Mouse (Mus musculus): ENCODE data around the gene Smim24.
A peak's percentile ranks its signal among the peaks of the same experiment; 100 is the strongest.

The Smim24 gene

GRCm38 (mm10) chr10:81392781-81393185 lies at the start of gene Smim24:
Smim24 (plus strand) TSS chr10:81393051.
- no peak for DNase-seq (ENCODE audit: low read depth)

- no peak for DNase-seq (ENCODE audit: low read depth)
These were observed 48.3 kb upstream of the Smim24 start for GRCm38 (mm10) chr10:81344421-81345161.

DNA sequence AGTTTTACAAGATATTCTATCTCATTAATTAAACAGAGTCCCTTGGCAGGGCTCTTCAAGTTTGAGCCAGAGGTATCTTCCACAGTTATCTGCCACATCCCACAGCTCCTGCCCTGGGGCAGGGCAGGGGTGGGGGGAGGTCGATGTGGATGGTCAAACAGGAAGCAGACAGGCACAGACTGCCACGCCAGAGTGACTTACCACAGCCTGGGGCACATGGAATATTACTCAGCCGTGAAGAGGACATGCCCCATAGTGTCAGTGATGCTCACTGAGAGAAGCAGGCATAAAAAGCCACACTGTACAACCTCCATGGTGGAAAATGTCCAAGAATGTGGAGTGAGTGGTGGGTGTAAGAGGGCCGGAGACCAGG lies 47.7 kb upstream of the Smim24 start:
- DNase-seq (ENCODE audit: low read depth) = no peak

DNA sequence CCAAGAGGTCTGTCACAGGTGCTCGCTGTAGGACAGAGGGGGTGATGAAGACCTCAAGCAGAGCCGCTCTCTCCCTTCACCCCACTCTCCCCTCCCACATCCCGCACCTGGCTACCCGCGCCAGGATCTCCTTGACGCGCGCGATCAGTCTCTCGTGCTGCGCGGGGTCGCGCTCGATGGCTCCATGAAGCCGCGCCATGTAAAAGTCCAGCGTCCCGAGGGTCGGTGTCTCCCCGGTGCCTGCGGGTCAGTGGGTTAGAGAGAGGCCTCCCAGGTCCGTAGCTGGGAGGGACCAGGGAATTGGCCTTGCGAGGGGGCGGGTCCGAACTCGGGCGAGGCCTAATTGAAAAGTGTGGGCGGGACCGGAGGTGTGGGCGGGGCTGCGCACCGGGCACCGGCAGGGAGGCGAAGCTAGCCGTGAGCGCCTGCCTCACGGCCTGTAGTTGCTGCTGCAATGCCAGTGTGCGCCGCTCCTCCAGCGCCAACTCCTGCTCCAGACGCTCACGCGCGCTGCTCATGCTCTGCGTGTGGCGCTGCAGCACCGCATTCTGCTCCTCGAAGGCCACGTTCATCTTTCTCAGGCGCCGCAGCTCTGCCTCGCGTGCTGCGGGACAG lies 46.3 kb upstream of the Smim24 start:
- no peak for DNase-seq (ENCODE audit: low read depth)

GRCm38 (mm10) chr10:81349146-81349545 lies 43.7 kb upstream of the Smim24 start:
- no peak for DNase-seq (ENCODE audit: low read depth)

- DNase-seq (ENCODE audit: low read depth) = no peak
These were observed 42.9 kb upstream of the Smim24 start for GRCm38 (mm10) chr10:81349961-81350350.

- peak; percentile 98 for DNase-seq (ENCODE audit: low read depth)
These were observed 42.3 kb upstream of the Smim24 start, which contains the start of gene Hmg20b for GRCm38 (mm10) chr10:81350351-81351063. Hmg20b (minus strand) TSS chr10:81350480.

DNA sequence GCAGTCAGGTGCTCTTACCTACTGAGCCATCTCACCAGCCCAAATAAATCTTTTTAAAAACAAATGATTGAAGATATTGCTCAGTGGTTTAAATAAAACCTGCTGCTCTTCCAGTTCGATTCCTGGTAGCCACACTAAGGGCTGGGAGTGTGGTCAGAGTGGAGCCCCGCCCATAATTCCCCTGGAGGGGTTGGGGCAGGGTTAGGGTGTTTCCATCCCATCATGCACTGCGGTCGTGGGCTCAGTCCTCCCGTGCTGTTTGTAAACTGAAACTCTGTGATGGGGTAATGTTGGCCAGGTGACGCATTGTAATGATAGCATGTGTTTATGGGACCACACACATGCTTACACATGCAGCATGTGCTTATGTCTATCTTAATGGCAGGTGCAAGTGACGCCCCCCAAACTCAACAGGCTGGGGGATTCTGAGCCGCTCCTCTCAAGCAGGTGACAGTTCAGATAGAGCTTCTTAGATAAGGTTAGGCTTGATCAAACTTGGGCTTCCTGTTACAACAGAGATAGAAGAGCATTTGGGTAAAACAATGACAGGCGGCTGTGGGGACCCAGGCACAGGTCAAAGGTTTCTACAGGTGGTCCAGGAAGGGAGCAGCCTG lies 41.1 kb upstream of the Smim24 start:
- no peak for DNase-seq (ENCODE audit: low read depth)

- no peak for DNase-seq (ENCODE audit: low read depth)
These were observed 37.9 kb upstream of the Smim24 start for GRCm38 (mm10) chr10:81354738-81355477.

DNA sequence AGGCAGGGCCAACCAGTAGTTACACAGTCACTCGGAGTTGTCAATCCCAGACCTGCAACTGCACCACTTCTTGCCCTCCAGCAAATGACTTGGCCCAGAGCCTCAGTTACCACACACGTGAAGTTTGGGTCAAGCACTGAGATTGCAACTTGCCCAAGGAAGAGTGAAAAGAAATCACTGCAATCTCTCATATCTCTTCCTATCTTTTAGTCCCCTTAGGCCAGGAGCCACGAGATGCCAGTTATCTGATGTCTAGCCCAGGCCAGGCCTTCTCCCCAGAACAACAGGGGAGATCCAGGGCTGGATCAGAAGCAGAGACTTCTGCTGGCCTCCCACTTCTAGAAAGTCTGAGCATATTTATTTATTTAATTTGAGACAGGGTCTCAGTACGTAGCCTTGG lies 37.3 kb upstream of the Smim24 start:
- DNase-seq (ENCODE audit: low read depth) = no peak

- no peak for DNase-seq (ENCODE audit: low read depth)
These were observed 36.4 kb upstream of the Smim24 start for GRCm38 (mm10) chr10:81356352-81356990.

DNA sequence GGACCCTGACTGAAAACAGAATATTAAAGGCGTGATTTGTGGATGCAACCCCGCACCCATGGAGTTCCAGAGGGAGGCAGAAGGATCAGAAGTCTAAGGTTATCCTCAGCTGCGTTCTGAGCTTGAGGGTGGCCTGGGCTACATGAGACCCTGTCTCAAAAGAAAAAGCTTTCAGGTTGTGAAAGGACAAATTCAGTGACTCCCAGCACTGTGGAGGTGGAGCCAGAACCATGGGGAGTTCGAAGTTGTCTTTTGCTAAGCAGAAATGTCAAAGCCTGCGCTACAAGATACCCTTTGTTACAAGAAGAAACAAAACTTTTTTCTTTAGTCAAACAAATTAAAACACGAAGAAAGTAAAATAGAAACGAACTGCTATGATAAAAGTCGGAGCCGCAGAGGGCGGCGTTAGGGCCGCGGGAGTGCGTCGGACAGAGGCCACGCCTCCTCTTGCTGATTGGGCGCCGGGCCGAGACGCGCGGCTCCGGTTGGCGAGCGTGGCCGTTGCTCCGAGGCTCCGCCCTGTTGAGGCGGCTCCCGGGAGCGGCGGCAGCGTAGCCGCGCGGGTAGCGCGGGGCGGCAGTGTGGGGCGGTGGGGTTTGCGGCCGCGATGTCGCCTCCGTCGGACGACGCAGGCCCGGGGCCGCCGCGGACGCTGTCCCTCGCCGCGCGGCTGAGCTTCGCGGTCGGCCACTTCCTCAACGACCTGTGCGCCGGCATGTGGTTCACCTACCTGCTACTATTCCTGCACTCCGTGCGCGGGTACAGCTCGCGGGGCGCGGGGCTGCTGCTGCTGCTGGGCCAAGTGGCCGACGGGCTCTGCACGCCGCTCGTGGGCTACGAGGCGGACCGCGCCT lies 35.6 kb upstream of the Smim24 start, which contains the start of gene Mfsd12:
Gene Mfsd12, plus strand, starts transcription at position 501 of the 854 bp plus-strand sequence.
- peak; percentile 51 for DNase-seq (ENCODE audit: low read depth)

DNA sequence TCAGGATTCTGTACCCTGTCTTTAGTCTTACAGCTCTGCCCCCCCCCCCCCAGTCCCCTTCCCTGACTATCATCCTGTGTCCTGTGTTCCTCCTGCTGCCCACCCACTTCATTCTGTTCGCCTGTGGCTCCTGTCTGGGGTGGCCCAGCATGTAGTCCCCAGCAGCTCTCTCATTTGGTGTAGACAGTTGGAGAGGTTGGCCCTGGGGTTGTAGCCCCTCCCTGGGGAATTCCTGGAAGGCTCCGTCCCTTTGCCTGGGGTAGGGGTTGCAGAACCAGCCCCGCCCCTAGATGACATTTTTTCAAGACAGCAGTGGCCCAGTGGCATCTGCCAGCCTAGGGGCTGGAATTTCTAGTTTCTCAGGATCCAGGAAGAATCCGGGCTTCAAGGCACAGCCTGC lies 34.6 kb upstream of the Smim24 start:
- no peak for DNase-seq (ENCODE audit: low read depth)

DNA sequence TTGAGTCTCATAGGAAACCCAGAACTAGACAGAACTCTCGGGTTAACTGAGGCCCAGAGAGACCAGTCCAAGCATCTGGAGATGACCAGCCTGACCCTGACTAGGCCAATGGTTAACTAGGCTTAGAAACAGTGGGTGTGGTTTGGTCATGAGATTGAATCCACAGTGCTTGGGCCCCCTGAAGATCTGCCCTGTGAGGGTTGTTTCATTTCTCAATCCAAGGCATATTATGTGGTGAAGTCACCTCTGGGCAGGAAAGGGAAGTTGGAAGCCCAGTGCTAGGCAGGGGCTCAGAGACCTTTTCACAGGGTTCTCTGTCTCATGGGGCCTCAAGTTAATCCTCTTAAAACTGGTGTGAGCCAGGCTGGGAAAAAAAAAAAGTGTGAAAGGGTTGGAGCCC lies 34.0 kb upstream of the Smim24 start:
- DNase-seq (ENCODE audit: low read depth) = no peak

DNA sequence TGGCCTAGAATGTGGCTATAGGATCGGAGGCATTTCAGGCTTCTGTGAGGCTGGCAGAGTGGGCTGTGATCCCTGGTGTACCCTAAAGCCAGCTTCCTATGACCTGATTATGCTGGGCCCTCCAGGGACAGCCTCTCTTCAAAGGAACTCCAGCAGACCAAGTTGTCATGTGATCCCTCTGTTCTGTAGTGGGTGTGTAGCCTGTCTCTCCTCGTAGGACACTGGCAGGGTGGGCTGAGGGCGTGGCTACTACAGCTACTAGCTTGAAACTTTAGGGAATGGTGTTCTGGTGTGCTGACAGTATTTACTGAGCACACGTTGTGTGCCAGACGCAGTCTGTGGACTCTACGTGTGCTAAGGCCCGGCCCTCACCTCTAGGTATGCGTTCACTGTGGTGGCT lies 32.1 kb upstream of the Smim24 start:
- no peak for DNase-seq (ENCODE audit: low read depth)

GRCm38 (mm10) chr10:81362336-81362949 lies 30.4 kb upstream of the Smim24 start:
- no peak for DNase-seq (ENCODE audit: low read depth)

GRCm38 (mm10) chr10:81363436-81364346 lies 29.2 kb upstream of the Smim24 start:
- no peak for DNase-seq (ENCODE audit: low read depth)

GRCm38 (mm10) chr10:81364666-81365065 lies 28.2 kb upstream of the Smim24 start:
- DNase-seq (ENCODE audit: low read depth) = no peak

- DNase-seq (ENCODE audit: low read depth) = no peak
These were observed 27.8 kb upstream of the Smim24 start for GRCm38 (mm10) chr10:81365073-81365472.

Data from fibroblast of lung, adult 2 months (primary cell).